Mouse (Mus musculus) B cell, adult 2 months (primary cell): ENCODE results near the gene Aoah.

Experiments used
- DNase-seq, 2 experiments: peaks; one replicate each; pipeline ENCODE4 v3.0.0; 2022

The Aoah gene

GRCm38 (mm10) chr13:21082686-21083085, 288.8 kb downstream of the Aoah start:
- DNase-seq: no peak
